Mouse (Mus musculus) heart, adult 2 months (tissue): ENCODE measurements at regions not wholly inside any gene's neighbourhood (a gene's known extent, or its start where the extent isn't known, plus 50 kb on each side); places are given as distances from the start of the nearest gene placed in this dataset.

Experiments
- CTCF ChIP-seq: fragments of 200-600 bp; IDR thresholded peaks from 2 replicates; pipeline ENCODE4 v1.8.1; 2022; ENCODE audit warnings: antibody characterized with exemption, mild to moderate bottlenecking, moderate library complexity
- EP300 ChIP-seq: fragments of 200-500 bp; IDR thresholded peaks from 2 replicates; pipeline ENCODE4 v1.6.1; 2011; ENCODE audit warnings: low read depth, low read length, control low read depth; ENCODE audit not compliant: insufficient read depth
- POLR2A ChIP-seq: fragments of 200-500 bp; IDR thresholded peaks from 2 replicates; pipeline ENCODE4 v1.6.1; 2011; ENCODE audit warnings: mild to moderate bottlenecking, low read depth, low read length, control low read depth; ENCODE audit not compliant: insufficient read depth

GRCm38 (mm10) chr3:144015236-144015635, 189.8 kb downstream of the Lmo4 start:
- no peak for TF ChIP-seq POLR2A
- TF ChIP-seq EP300: no peak
- TF ChIP-seq CTCF: no peak
